28 mouse cellular contexts compared by ENCODE assay signal in genomic region chr2:141299168-141299567, GRCm38 (mm10).
"Had no signal": no experiment of that assay in that cellular context is flagged by ENCODE, and none has a peak within 500 bp of the region (broad histone marks: within the 10 kb centered on the region; RNA-seq: fewer than 3 reads in every experiment).

No protein-coding gene starts in this region.

- H3K9ac ChIP-seq: limb, embryonic 12.5 days; limb, embryonic 13.5 days; limb, embryonic 15.5 days; liver, embryonic 12.5 days; liver, embryonic 13.5 days; liver, embryonic 14.5 days; liver, embryonic 15.5 days; liver, postnatal 0 days; lung, embryonic 14.5 days; lung, embryonic 15.5 days; midbrain, embryonic 12.5 days; midbrain, embryonic 13.5 days; midbrain, embryonic 15.5 days; neural tube, embryonic 12.5 days had no signal

- ATAC-seq: liver, embryonic 12.5 days; liver, postnatal 0 days; midbrain, embryonic 13.5 days; midbrain, embryonic 15.5 days; midbrain, embryonic 16.5 days had no signal

- H3K36me3 ChIP-seq: limb, embryonic 10.5 days; limb, embryonic 12.5 days; limb, embryonic 13.5 days; limb, embryonic 15.5 days; liver, embryonic 12.5 days; liver, embryonic 13.5 days; liver, embryonic 15.5 days; lung, embryonic 15.5 days; midbrain, embryonic 10.5 days; midbrain, embryonic 12.5 days; midbrain, embryonic 13.5 days; midbrain, embryonic 15.5 days; neural tube, embryonic 12.5 days had no signal

- H3K4me2 ChIP-seq: limb, embryonic 12.5 days; limb, embryonic 13.5 days; limb, embryonic 15.5 days; liver, embryonic 11.5 days; liver, embryonic 12.5 days; liver, embryonic 13.5 days; liver, embryonic 15.5 days; lung, embryonic 14.5 days; lung, embryonic 15.5 days; midbrain, embryonic 11.5 days; midbrain, embryonic 12.5 days; midbrain, embryonic 13.5 days; midbrain, embryonic 15.5 days; neural tube, embryonic 12.5 days had no signal

- DNase-seq: layer of hippocampus, postnatal 36 days; left cerebral cortex, postnatal 4 days; liver; liver, embryonic 13.5 days; liver, postnatal 0 days; lung, embryonic 14.5 days; lung, postnatal 4 days; midbrain, embryonic 14.5 days had no signal

- H3K27ac ChIP-seq: left cerebral cortex, adult 2 months; limb, embryonic 10.5 days; limb, embryonic 12.5 days; limb, embryonic 13.5 days; limb, embryonic 15.5 days; liver, embryonic 12.5 days; liver, embryonic 13.5 days; liver, embryonic 14.5 days; liver, embryonic 15.5 days; lung, embryonic 15.5 days; macrophage; midbrain, embryonic 10.5 days; midbrain, embryonic 12.5 days; midbrain, embryonic 13.5 days; midbrain, embryonic 15.5 days; neural tube, embryonic 12.5 days had no signal

- H3K4me3 ChIP-seq: left cerebral cortex, adult 2 months; limb, embryonic 10.5 days; limb, embryonic 12.5 days; limb, embryonic 13.5 days; limb, embryonic 15.5 days; liver, embryonic 12.5 days; liver, embryonic 13.5 days; liver, embryonic 15.5 days; lung, embryonic 15.5 days; megakaryocyte, embryonic 14.5 days; midbrain, embryonic 10.5 days; midbrain, embryonic 12.5 days; midbrain, embryonic 13.5 days; midbrain, embryonic 15.5 days; myocyte; neural tube, embryonic 12.5 days had no signal

- H3K9me3 ChIP-seq: limb, embryonic 10.5 days; limb, embryonic 12.5 days; limb, embryonic 13.5 days; limb, embryonic 15.5 days; liver, embryonic 12.5 days; liver, embryonic 13.5 days; liver, embryonic 15.5 days; lung, embryonic 15.5 days; midbrain, embryonic 10.5 days; midbrain, embryonic 12.5 days; midbrain, embryonic 13.5 days; midbrain, embryonic 15.5 days; neural tube, embryonic 12.5 days had no signal

- H3K4me1 ChIP-seq: limb, embryonic 15.5 days; liver, embryonic 12.5 days; liver, embryonic 13.5 days; liver, embryonic 15.5 days; lung, embryonic 15.5 days; megakaryocyte, embryonic 14.5 days; midbrain, embryonic 10.5 days; midbrain, embryonic 12.5 days; midbrain, embryonic 13.5 days; midbrain, embryonic 15.5 days; neural tube, embryonic 12.5 days had no signal

- H3K27me3 ChIP-seq: limb, embryonic 12.5 days; limb, embryonic 13.5 days; limb, embryonic 15.5 days; liver, embryonic 12.5 days; liver, embryonic 13.5 days; liver, embryonic 15.5 days; lung, embryonic 15.5 days; megakaryocyte, embryonic 14.5 days; midbrain, embryonic 12.5 days; midbrain, embryonic 13.5 days; midbrain, embryonic 15.5 days; neural tube, embryonic 12.5 days had no signal
